Mouse (Mus musculus) testis, adult 2 months (tissue): ENCODE results near the gene Kat2b.

ENCODE experiments used
- CTCF ChIP-seq: fragments of 200-500 bp; IDR thresholded peaks from 2 replicates; pipeline ENCODE4 v1.5.1; 2012; ENCODE audit warnings: low read depth, mild to moderate bottlenecking, inconsistent platforms, low read length, moderate library complexity; ENCODE audit not compliant: control insufficient read depth, insufficient read depth, insufficient replicate concordance
- POLR2A ChIP-seq: fragments of 200-500 bp; IDR thresholded peaks from 2 replicates; pipeline ENCODE4 v1.6.1; 2012; ENCODE audit warnings: low read depth, mild to moderate bottlenecking, inconsistent platforms, low read length, moderate library complexity; ENCODE audit not compliant: control insufficient read depth

DNA sequence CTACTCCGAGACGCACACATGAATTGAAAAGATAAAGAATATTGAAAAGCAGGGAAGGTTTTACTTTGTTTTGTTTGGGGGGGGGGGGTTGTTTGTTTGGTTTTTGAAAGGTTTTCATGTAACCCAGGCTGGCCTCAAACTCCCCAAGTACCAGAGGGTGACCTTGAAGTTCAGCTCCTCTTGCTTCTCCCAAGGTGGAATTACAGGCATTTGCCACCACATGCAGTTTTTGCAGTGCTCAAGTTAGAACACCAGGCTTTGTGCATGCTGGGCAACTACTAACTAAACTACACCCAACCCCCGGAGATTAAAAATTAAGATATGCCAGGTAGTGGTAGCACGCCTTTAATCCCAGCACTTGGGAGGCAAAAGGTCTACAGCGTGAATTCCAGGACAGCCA lies 7.0 kb upstream of the Kat2b start:
- no peak for TF ChIP-seq POLR2A
- no peak for TF ChIP-seq CTCF
